Mouse (Mus musculus): Measurements from ENCODE around the gene Creb3l4.
"Not testable (repeated sequence)": the region's sequence is repeated elsewhere in the genome, so short reads cannot be mapped to it uniquely, and the experiment has no call there.

Gene Creb3l4

DNA sequence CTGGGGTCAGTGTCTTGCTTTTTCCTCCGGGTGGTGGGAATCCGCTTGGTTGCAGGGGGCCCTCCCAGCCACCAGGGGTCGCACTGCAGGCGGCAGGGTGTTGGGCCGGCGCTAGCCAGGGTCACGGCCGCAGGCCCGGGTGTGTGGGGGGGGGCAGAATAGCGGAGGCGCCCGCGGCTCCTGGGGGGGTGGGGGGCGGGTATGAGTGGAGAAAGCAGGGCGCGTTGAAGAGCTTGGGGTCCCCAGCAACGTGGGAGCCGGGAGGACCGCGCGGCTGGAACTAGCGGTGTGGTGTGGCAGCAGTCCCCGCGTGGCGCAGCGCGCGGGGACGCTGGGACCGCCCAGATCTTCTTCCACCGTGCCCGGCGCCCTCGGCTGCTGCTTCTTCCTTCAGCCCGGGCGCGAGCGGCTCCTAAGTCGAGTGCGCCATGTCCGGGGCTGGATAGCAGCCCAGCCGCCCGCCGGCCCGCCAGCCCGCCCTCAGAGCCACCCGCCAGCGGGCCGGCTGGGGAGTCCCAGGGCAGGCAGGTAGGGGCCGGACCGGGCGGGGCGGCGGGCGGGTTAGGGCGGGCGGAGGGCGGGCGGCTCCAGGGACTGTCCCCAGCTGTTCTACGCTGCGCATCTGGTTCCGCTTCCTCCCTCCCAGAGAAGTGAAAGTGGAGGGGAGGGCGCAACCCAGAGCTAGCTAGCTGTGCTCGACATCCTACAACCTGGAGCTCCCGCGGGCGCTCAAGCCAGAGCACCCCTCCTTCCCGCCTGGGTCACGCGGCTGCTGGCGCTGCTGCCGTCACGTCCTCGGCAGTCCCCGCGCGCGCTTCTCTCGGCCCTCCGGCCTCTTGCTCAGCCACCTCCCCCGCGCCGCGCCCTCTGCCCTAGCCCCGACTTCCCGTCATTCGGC is 22.0 kb upstream of the Creb3l4 start, which contains the start of gene Dennd4b:
Dennd4b (plus strand) TSS at position 152 of the 898 bp plus-strand sequence.
- peak; percentile 94 to 96 for DNase-seq (ENCODE audit: low spot score in 2 of 2)

DNA sequence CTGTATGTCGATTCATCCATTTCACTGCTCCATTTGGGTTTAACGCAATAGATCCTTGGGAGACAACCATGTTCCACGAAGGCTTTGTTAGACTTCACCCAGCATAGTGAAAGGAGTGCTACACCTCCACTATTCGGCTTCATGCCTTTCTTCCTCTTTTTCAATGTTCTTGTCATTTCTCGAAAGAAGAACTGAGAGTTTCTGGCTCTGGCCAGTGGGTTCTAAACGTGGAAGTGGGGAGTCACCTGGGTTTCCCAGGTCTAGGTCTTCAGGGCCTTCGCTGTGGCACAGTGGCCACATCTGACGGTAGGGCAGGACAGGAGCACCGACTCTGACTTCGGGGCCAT is 21.3 kb upstream of the Creb3l4 start:
- DNase-seq (ENCODE audit: low spot score in 2 of 2) = no peak

DNA sequence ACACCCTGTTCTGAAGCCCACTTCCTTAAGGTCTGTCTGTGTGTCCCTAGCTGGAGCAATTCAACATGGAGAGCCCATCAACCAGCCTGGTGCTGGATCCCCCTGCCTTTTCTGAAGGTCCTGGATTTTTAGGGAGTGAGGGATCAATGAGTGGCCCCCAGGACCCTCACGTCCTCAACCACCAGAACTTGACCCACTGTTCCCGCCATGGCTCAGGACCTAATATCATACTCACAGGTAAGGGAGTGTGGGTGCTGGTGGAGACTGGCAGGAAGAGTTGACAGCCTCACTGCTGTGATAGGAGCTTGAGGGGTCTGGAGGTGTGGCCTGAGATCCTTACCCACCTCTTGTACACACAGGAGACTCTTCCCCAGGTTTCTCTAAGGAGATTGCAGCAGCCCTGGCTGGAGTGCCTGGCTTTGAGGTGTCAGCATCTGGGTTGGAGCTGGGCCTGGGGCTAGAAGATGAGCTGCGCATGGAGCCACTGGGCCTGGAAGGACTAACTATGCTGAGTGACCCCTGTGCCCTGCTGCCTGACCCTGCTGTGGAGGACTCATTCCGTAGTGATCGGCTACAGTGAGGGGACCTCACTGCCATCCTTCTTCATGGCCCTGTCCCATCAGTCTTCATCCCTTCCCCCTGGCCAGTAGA is 19.9 kb upstream of the Creb3l4 start:
- no peak for DNase-seq (ENCODE audit: low spot score in 2 of 2)

DNA sequence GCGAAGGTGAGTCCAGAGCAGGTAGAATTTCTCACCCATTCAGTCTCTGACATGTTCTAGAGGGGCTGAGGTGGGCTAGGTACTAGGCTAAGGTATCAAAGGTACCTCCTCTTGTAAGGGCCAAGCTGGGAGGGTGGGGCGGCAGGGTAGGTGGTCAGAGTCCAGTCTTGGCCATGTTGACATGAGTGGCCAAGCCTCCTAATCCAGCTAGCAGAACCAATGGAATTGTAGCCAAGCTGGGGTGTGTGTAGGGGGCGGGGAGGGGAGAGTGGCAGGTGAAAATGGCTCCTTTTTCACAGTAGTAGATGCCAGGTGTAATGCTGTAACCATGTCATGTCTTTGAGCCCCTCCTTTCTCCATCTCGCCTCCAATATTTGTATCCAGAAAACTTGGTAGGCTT is 15.2 kb upstream of the Creb3l4 start:
- DNase-seq (ENCODE audit: low spot score in 2 of 2) = no peak

DNA sequence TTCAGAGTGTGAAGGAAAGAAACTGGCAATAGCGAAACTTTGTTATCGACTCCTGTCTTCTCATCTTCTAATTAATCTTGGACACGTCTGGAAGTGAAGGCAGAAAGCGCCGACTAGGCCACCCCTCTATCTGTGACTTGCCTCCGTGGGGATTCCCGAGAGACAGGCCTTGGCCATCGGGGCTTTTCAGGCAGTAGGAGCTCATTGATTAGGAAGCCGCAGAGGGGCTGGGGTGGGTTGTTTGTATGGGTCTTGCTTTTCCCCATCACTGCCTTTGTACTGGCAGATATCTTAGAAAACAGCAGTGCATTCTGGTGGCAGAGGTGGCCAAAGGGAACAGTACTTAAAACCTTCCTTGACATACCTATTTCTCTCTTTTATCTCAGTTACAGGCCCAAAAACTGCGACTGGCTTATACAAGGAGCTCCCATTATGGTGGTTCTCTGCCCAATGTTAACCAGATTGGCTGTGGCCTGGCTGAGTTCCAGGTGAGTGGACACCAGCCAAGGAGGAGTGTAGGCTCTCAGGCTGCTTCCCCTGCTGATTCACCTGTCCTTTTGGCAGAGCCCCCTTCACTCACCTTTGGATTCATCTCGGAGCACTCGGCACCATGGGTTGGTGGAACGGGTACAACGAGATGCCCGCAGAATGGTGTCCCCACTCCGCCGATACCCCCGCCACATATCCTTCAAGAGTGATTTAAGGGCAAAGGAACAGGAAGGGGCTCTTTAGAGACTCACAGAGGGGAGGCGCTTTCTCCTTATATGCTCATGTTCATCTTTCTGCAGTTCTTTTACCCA is 13.6 kb upstream of the Creb3l4 start:
- no peak for DNase-seq (ENCODE audit: low spot score in 2 of 2)

DNA sequence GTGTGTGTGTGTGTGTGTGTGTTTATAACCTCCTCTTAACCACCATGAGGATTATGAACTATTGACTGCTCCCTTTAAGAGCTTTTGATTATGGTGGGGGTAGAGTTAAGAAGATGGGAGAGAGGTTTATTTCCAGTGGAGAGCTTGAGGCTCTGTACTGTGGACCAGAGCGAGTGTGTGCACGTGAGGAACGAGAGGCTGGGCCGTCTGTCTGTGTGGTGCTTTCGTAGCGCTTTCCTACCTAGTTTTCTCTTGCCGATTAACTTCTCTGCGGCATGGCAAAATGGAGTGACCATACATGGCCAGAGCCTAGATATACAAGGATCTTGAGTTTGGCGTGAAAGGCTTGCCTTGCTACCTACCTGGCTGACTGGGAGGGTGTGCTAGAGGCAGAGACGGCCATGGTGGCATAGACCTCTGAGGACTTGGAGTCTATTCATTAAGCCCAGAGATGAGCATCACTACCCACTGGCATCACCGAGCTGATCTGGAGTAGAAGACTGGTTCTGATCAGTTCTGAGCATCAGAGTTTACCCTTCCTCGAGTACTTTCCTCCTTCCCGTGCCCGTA is 12.6 kb upstream of the Creb3l4 start:
- DNase-seq (ENCODE audit: low spot score in 2 of 2) = no peak

DNA sequence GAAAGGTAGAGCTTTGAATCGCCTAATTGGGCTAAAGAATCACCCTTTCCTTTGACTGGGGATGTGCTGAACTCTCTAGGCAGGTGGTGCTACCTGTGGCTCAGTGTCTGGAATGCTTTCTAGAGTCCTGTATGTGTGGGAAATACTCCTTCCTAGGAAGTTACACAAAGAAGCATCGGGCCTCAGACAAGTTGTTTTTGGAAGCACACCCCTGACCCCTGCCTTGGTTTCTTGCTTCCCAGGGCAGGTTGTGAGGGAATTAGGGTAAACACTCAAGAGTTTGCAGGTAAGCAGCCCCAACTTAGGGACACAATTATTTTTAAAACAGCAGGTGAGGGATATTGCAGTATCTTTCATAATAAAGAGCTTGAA is 11.9 kb upstream of the Creb3l4 start:
- no peak for DNase-seq (ENCODE audit: low spot score in 2 of 2)

DNA sequence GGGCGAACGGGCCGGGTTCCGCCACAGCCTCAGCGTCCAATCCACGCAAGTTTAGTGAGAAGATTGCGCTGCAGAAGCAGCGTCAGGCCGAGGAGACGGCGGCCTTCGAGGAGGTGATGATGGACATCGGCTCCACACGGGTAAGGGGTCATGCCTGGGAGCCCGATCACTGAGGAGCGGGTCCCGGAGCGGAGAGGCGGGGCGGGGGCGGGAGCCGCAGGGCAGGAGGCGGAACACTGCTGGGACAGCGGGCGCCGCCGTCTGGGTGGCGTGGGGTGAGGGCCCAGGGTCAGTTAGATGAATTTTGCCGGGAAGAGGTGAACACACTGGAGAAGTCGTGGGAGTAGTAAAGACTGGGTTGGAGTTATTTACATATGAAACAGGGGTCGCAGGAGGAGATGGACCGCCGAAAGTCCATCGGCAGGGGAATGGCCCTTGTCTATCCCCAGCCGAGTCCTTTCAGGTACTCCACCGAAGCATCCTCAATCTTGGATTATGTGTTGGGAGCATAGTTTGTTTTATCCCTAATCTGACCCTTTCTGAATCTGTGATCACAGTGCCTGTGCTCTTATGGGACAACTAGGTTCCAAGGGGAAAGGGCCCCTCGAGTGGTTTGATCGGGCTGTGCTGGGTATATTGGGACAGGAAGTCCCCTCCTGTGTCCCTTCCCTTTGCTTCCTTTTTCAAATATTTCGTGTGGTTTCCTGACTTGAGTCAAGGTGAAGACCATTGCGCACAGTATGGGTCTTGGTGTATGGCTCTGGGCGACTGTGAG is 11.3 kb upstream of the Creb3l4 start:
- DNase-seq (ENCODE audit: low spot score in 2 of 2) = peak; percentile 17 to 29

DNA sequence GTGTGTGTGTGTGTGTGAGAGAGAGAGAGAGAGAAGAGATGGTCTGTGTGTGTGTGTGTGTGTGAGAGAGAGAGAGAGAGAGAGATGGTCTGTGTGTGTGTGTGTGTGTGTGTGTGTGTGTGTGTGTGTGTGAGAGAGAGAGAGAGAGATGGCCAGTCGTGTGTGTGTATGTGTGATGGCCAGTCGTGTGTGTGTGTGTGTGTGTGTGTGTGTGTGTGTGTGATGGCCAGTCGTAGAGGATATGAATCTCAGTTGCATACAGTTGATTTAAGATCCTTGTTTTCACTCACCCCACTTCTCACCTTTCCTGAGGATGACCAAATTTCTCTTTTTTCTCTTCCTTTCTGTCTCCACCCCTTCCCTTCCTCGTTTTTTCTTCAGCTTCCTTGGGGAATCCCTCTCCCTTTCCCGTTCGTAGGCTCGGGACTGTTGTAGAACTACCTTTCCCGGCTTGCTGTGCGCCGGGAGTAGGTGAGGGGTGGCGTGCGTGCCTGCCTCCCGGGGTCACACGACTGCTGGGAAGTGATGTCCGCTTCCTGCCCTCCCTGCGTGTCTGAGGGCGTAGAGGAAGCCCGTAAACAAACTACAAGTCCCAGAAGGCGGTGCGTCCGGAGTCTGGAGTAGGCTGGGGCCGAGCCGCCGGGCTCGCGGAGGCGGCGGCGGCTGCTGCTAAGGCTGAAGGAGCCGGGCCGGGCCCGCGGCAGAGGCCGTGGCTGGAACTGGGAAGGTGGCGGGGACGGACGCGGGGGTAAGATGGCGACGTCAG is 10.5 kb upstream of the Creb3l4 start, which contains the start of gene Crtc2:
Crtc2 (plus strand) TSS at position 511 of the 766 bp plus-strand sequence.
- peak; percentile 88 to 89 for DNase-seq (ENCODE audit: low spot score in 2 of 2)

DNA sequence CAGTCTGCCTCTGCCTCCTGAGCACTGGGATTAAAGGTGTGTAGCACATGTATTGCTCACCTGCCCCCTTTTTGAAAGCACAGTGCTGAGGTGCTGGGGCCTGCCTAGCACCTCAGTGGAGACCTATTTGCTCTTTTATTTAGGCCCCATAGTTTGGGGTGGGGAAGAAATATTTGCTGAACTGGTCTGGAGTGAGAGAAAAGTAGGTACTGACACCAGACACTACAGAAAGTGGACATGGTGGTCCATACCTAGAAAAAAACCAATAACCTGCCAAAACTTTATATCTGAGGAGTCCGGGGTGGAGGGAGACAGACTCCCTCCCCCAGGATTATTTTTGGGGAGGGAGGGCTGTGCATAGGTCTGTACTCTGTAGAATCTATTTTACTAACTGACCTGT is 9.9 kb upstream of the Creb3l4 start:
- DNase-seq (ENCODE audit: low spot score in 2 of 2) = not testable (repeated sequence)

DNA sequence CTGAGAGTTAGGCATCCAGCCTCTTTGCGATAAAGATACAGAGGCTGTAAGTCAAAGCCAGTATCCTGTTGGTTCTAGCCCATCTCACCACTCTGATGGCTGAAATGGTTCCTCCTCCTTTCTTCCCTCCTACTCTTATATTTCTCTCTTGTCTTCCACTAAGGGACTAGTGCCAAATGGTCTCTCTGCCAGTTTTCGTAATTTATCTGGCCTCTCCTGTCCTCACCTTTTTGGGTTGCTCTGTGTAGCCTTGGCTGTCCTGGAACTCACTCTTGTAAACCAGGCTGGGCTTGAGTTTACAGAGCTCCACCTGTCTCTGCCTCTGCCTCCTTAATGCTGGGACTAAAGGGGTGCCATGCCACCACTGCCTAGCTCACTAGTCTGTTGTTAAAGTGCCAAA is 9.3 kb upstream of the Creb3l4 start:
- not testable (repeated sequence) for DNase-seq (ENCODE audit: low spot score in 2 of 2)

DNA sequence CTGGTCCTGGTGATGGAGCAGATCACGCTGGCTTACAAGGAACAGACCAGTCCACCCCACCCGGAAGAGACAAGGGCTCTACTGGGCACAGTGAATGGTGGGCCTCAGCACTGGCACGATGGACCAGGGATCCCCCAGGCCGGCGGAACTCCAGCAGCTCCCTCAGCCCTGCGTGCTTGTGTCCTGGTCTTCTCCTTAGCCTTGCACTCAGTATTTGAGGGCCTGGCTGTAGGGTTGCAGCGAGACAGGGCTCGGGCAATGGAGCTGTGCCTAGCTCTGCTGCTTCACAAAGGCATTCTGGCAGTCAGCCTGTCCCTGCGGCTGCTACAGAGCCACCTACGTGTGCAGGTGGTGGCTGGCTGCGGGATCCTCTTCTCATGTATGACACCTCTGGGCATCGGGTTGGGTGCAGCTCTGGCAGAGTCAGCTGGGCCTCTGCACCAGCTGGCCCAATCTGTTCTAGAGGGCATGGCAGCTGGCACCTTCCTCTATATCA is 8.5 kb upstream of the Creb3l4 start:
- not testable (repeated sequence) for DNase-seq (ENCODE audit: low spot score in 2 of 2)

DNA sequence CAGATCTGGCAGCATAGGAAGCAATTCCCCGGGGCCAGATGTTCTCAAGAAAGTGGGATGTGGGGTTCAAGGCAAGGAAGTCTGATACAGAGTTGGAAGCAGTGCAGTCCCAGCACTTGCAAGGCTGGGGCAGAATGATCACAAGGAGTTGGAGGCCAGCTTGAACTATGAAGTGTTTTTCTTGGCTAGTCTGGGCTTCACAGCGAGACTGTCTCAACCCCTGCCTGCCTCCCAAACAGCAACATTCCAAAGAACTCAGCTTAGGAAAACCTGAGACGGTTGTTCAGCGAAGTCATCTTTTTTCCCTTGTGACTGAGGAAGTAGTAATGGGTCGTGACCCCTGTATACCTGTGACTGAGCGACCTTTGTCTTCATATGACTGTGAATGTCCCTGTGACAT is 7.5 kb upstream of the Creb3l4 start:
- DNase-seq (ENCODE audit: low spot score in 2 of 2) = no peak

DNA sequence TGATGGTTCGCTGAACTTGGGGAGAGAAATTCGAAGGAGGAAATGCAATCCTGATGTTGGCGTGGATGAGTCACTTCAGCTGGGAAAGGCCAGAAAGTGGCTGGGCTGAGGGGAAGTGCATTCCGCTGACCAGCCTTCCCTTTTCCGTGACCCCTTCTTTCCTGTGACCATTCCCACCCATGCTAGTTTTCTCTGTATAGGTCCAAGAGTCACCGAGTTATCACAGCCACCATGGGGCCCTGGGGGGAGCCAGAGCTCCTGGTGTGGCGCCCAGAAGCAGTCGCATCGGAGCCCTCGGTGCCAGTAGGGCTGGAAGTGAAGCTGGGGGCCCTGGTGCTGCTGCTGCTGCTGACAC is 5.4 kb upstream of the Creb3l4 start:
- peak in 1 of 2 experiments; percentile 9 for DNase-seq (ENCODE audit: low spot score in 2 of 2)

DNA sequence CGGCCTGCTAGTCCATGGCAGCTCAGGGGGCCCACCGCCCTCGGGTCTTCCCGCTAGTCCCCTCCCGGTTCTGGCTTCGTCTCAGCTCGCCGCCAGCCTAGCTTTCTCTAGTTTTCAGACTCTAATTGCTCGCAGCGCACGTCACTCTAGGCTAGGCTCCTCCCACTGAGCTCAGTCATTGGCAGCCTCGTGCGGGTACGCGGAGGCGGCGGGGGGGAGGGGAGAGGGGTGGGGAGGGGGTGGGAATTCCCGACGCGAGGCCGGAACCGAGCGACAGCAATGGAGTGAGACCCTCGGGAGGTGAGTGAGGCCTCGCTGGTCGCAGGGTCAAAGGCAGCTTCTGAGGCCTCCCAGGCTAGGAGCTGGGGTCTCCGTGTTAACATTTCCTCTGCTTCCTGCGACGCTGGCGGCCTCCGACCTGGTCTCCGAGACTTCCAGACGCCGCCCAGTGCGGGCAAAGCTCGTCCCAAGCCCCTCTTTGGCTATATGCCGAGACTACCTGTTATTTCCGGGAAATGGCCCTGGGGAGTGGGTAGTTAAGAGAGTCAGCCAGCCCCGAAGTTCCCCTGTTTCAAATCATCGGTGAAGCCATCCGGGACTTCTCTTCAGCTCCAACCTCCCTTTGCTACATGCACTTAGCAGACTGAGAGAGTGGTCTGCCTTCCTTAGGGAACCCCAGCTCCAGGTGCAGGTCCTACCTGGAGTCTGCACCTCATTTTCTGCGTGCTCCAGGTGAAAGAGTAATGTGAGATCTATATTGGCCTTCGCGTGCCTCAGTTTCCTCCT is 4.8 kb upstream of the Creb3l4 start, which contains the start of gene Slc39a1:
Slc39a1 (plus strand) TSS at position 213 of the 786 bp plus-strand sequence.
- DNase-seq (ENCODE audit: low spot score in 2 of 2) = peak; percentile 79 to 83

DNA sequence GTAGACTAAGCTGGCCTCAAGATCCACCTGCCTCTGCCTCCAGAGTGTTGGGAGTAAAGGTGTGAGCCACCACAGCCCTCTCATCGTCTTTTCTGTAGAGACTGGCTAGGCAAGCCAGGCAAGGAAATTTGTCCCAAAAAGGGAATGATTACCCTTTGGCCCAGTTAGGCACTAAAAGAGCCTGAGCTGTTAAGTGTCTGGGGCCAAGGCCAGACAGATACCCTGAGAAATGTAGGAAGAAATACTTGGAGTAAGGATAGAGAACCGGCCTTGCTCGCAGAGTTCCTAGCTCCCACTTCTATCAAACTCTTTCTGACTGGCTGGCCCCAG is 4.3 kb upstream of the Creb3l4 start:
- no peak for DNase-seq (ENCODE audit: low spot score in 2 of 2)

DNA sequence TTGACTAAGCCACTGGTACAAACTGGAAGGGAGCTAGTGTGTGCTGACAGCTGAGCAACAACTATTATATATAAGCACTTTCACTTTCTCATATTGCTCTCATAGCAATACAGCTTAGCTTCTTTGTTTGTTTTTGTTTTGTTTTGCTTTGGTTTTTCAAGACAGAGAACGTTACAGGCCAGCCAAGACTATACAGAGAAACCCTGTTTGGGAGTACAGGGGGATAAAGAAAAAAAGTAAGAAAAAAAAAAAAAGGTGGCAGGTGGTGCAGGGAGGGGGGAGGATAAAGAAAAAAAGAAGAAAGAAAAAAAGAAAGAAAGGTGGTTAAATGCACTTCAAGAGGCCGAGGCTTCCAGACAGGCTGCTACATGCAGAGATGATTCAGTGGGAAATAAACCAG is 2.1 kb upstream of the Creb3l4 start:
- DNase-seq (ENCODE audit: low spot score in 2 of 2) = no peak

DNA sequence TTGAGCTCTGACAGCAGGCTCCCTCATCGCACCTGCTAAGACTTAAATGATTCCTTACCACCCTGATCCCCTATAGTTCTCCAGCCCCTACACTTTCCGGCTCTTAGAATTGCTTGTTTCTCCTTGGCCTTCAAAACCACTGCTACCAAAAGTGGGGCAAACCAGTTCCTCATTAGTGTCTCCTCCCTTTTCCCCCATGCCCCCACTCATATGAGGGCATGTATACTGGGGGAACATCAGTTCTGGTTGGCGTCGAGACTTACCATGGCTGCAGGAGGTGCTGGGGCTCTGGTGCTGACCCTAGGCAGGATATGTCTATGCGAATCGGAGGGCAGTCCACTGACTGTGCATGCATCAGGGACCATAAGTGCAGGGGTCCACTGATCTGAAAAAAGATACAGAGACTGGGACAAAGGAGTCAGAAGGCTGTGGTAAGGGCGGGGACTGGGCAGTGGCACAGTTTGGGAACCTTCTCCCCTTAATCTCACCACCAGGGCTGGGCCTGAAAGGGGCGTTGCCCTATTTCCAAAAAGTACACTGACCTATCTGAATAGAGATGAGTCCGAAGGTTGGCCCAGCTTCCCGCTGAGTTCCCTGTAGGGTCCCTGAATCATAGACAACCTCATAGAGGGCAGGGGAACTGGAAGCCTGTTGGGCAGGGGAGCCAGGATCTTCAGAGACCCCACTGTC is 1.5 kb downstream of the Creb3l4 start:
- no peak for DNase-seq (ENCODE audit: low spot score in 2 of 2)

DNA sequence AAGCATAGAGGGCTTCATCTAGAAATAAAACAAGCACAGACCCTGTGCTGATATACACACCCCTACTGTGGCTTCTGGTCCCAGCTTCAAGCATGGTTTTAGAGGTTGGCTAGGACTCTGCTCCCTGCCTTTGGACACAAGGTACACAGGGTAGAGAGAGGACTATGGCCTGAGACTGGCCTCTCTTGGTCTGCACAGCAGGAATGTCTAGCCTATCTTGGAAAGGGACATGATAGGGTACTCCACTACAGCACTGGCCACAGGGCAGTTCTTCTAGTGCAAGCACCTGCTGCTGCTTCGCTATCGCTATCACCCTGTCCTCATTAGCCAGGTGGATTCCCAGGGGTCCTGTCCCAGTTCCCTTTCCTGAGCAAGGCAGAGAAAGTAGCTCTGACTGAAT is 2.1 kb downstream of the Creb3l4 start:
- no peak for DNase-seq (ENCODE audit: low spot score in 2 of 2)

Measured in natural killer cell, adult 2 months (primary cell).